Comparison of ENCODE assay signal across 10 mouse cellular contexts in the genomic region with DNA sequence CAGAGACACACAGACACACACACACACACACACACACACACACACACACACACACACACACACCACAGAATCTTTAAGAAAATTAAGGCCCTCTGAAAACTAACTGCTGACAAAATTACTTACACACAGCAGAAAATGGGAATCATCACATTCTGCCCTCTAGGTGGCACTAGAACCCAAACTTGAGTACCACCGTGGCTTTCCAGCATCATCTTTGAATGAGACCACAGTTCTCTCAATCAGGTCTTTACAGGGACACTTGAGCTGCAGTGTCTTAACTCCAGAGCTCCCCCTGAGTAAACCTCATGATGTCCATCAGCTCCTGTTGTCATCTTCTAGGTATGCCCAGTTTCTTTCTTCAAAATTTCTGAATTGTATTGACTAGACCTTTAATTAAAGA.
DNase-seq lines count a peak whose midpoint lies in the region; ATAC-seq and TF ChIP-seq lines count a peak whose summit lies in the region.
"Had no signal": no experiment of that assay in that cellular context is flagged by ENCODE, and none has a peak within 500 bp of the region (broad histone marks: within the 10 kb centered on the region; RNA-seq: fewer than 3 reads in every experiment).

No protein-coding gene starts in this region.

- peak; percentile 50 for ATAC-seq in intestine, embryonic 16.5 days
- peak; percentile 82 for ATAC-seq in midbrain, embryonic 16.5 days

- H3K4me3 ChIP-seq in cerebellum, adult 2 months (replicated peaks; ENCODE audit: insufficient read depth, low read depth, low read length) = no peak overlapping the region
- no peak overlapping the region for H3K4me3 ChIP-seq in intestine, embryonic 16.5 days (ENCODE audit: low read length)
- H3K4me3 ChIP-seq in midbrain, embryonic 16.5 days (ENCODE audit: low read depth, low read length) = no peak overlapping the region
- H3K4me3 ChIP-seq: embryonic facial prominence, embryonic 15.5 days; myocyte had no signal

- no peak for TF ChIP-seq POLR2A in cerebellum, adult 2 months (IDR thresholded peaks at IDR 0.05; ENCODE audit: borderline replicate concordance, insufficient read depth, low read length)

- H3K4me2 ChIP-seq in intestine, embryonic 16.5 days (ENCODE audit: low read depth, low read length) = no peak overlapping the region
- H3K4me2 ChIP-seq in midbrain, embryonic 16.5 days (ENCODE audit: low read length) = no peak overlapping the region
- H3K4me2 ChIP-seq: embryonic facial prominence, embryonic 15.5 days had no signal

- H3K27me3 ChIP-seq in cerebellum, adult 2 months (ENCODE audit: control insufficient read depth, insufficient read depth, low read length) = no peaks in the 10 kb centered on the region
- H3K27me3 ChIP-seq in intestine, embryonic 16.5 days (replicated peaks; ENCODE audit: control insufficient read depth, insufficient read depth, low read length) = no peaks in the 10 kb centered on the region
- no peaks in the 10 kb centered on the region for H3K27me3 ChIP-seq in midbrain, embryonic 16.5 days (ENCODE audit: control insufficient read depth, insufficient read depth, low read depth, low read length)

- WGBS in cerebellum, adult 2 months = 0% methylated on average over 1 of the region's 1 CpGs
- WGBS in intestine, embryonic 16.5 days = 0% methylated on average over 1 of the region's 1 CpGs
- WGBS in midbrain, embryonic 16.5 days = 0% methylated on average over 1 of the region's 1 CpGs

- peak; percentile 68; the same call in 1 of the 2 replicates for TF ChIP-seq CTCF in cerebellum, adult 2 months (IDR thresholded peaks at IDR 0.05; ENCODE audit: borderline replicate concordance, insufficient read depth, low read depth, low read length)

- H3K27ac ChIP-seq in cerebellum, adult 2 months (ENCODE audit: insufficient read depth, low read length) = no peak overlapping the region
- H3K27ac ChIP-seq in intestine, embryonic 16.5 days (ENCODE audit: low read length) = no peak overlapping the region
- H3K27ac ChIP-seq in midbrain, embryonic 16.5 days (ENCODE audit: low read length) = no peak overlapping the region
- H3K27ac ChIP-seq: embryonic facial prominence, embryonic 15.5 days had no signal

- DNase-seq in 3T3-L1 (ENCODE audit: low read depth, low spot score) = peak; percentile 85
- peak; percentile 81 for DNase-seq in MN1 (ENCODE audit: low spot score)
- DNase-seq in cerebellum, adult 2 months = peak; percentile 66 to 68
- DNase-seq in frontal cortex, adult 2 months (ENCODE audit: extremely low spot score in 1 of 2, low spot score in 1 of 2) = peak; percentile 58 to 91
- DNase-seq in left cerebral cortex, postnatal 14 days (ENCODE audit: low spot score in 2 of 2) = peak; percentile 85 to 90
- peak; percentile 68 for DNase-seq in thymus, postnatal 14 days

- H3K36me3 ChIP-seq in intestine, embryonic 16.5 days (ENCODE audit: control insufficient read depth, insufficient read depth, low read length) = no peaks in the 10 kb centered on the region
- no peaks in the 10 kb centered on the region for H3K36me3 ChIP-seq in midbrain, embryonic 16.5 days (ENCODE audit: control insufficient read depth, insufficient read depth, low read length)
- H3K36me3 ChIP-seq: embryonic facial prominence, embryonic 15.5 days had no signal

- H3K4me1 ChIP-seq in cerebellum, adult 2 months (ENCODE audit: control insufficient read depth, insufficient read depth, low read length) = peaks cover 13% of the 10 kb centered on the region
- H3K4me1 ChIP-seq in intestine, embryonic 16.5 days (ENCODE audit: control insufficient read depth, insufficient read depth, low read length) = no peaks in the 10 kb centered on the region
- H3K4me1 ChIP-seq in midbrain, embryonic 16.5 days (ENCODE audit: control insufficient read depth, insufficient read depth, low read length) = no peaks in the 10 kb centered on the region

- H3K9me3 ChIP-seq in intestine, embryonic 16.5 days (ENCODE audit: control insufficient read depth, low read length) = no peaks in the 10 kb centered on the region
- no peaks in the 10 kb centered on the region for H3K9me3 ChIP-seq in midbrain, embryonic 16.5 days (replicated peaks; ENCODE audit: control insufficient read depth, low read length, poor library complexity, severe bottlenecking)
- H3K9me3 ChIP-seq: embryonic facial prominence, embryonic 15.5 days had no signal

- no peak overlapping the region for H3K9ac ChIP-seq in intestine, embryonic 16.5 days (ENCODE audit: low read depth, low read length)
- H3K9ac ChIP-seq in midbrain, embryonic 16.5 days (ENCODE audit: low read depth, low read length) = no peak overlapping the region
- H3K9ac ChIP-seq: embryonic facial prominence, embryonic 15.5 days had no signal

- intact Hi-C loops in left cerebral cortex, postnatal 14 days (cut with DNase I) = loop anchor here (5.0 kb wide), 1 partner anchor 582 kb away; no protein-coding TSS in a partner anchor
